Mouse (Mus musculus) lung, adult 2 months (tissue): ENCODE measurements around the gene Kcnq2.

Source experiments
- CTCF ChIP-seq: fragments of 200-500 bp; IDR thresholded peaks from 2 replicates; pipeline ENCODE4 v1.5.1; 2011; ENCODE audit warnings: mild to moderate bottlenecking, low read length, control low read depth; ENCODE audit not compliant: insufficient read depth
- POLR2A ChIP-seq: fragments of 200-500 bp; IDR thresholded peaks from 2 replicates; pipeline ENCODE4 v1.6.1; 2011; ENCODE audit warnings: low read depth, mild to moderate bottlenecking, control low read depth, low read length, borderline replicate concordance; ENCODE audit errors: extremely low read depth

DNA sequence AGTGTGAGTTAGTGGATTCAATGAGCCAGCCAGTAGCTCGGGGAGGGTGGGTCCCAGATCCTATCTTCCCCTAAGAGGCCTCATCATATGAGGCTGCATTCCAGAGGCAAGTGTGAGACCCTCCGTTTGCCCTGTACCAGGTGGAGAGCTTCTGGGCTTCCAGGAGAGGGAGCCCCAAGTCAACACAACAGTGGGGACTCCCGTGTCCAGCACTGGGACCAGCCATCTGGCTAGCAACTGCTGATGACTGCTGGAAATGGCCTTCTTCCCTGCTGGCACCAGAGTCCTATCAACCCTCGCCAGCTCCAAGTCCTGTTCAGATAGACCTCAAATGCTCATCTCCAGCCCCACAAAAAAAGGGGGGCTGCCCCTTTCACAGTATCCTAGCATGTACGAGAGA is 102.7 kb downstream of the Kcnq2 start:
- TF ChIP-seq CTCF (no peak), POLR2A (no peak)
